Mouse (Mus musculus) liver, embryonic 14 days (tissue): ENCODE data around the gene Dnajb9. TPM values are rescaled to one million over a fixed set of nuclear protein-coding genes. Genes with fewer than 3 reads are reported as not detected.

Source experiments
- polyA plus RNA-seq: library from polyadenylated mRNA; depleted of rRNA; stranded (reverse); fragments of >200 nt; gene quantifications from 2 replicates; pipeline ENCODE4 v1.2.3, GENCODE M21; 2012; rRNA removed

Dnajb9 gene
- 5.4 and 5.7 TPM in 2 replicates for polyA plus RNA-seq

GRCm38 (mm10) chr12:44209824-44210752 lies at the start of gene Dnajb9:
Gene Dnajb9, minus strand, starts transcription at chr12:44210326.

GRCm38 (mm10) chr12:44221070-44221469 lies 10.9 kb upstream of the Dnajb9 start, which contains the start of gene Pnpla8:
Gene Pnpla8, plus strand, starts transcription at chr12:44221370.

Other genes with a start within 250 kb of the Dnajb9 start
- gene Pnpla8, start 11.0 kb upstream of the Dnajb9 start, polyA plus RNA-seq, result 10.1 and 11.6 TPM in 2 replicates
- gene Nrcam, start 118.6 kb upstream of the Dnajb9 start, polyA plus RNA-seq, result 0.05 and 0.06 TPM in 2 replicates